Mouse (Mus musculus): ENCODE measurements at regions not wholly inside any gene's neighbourhood (a gene's known extent, or its start where the extent isn't known, plus 50 kb on each side); places are given as distances from the start of the nearest gene placed in this dataset.

- DNase-seq = peak in 1 of 2 experiments; percentile 8
Observed at GRCm38 (mm10) chrX:56276348-56276747, 63.7 kb upstream of the Gm773 start.

GRCm38 (mm10) chrX:56274170-56274569 lies 61.5 kb upstream of the Gm773 start:
- DNase-seq = peak in 1 of 2 experiments; percentile 16

- no peak for DNase-seq
Observed at GRCm38 (mm10) chrX:56269706-56270105, 57.0 kb upstream of the Gm773 start.
